Mouse (Mus musculus) CH12.LX (cell line): ENCODE measurements around the gene Cep44. TPM values are rescaled to one million over a fixed set of nuclear protein-coding genes. Genes with fewer than 3 reads are reported as not detected.

Source experiments
- DNase-seq: peaks from one replicate; pipeline ENCODE4 v3.0.0-alpha.2; 2013; ENCODE audit errors: extremely low read depth
- H3K27ac ChIP-seq: 2 replicates; pipeline ENCODE4 v1.5.1; 2012; ENCODE audit warnings: low read depth, mild to moderate bottlenecking, control low read depth, moderate library complexity; ENCODE audit not compliant: insufficient read depth
- H3K27me3 ChIP-seq: replicated peaks from 2 replicates; pipeline ENCODE3; 2012; ENCODE audit warnings: inconsistent platforms
- H3K36me3 ChIP-seq, 2 experiments: replicated peaks in 1 of 2; 2 replicates each; pipeline versions ENCODE3 to v1.6.1; 2012; ENCODE audit warnings: inconsistent platforms in 1 of 2, low read length in 1 of 2, mild to moderate bottlenecking in 1 of 2, mixed read lengths in 1 of 2, moderate library complexity in 1 of 2; ENCODE audit not compliant: control insufficient read depth in 1 of 2, insufficient read depth in 1 of 2
- H3K4me1 ChIP-seq, 2 experiments: 2 replicates each; pipeline ENCODE4 v1.6.1; 2012; ENCODE audit warnings: inconsistent platforms in 1 of 2, moderate library complexity in 1 of 2; ENCODE audit not compliant: insufficient read depth in 2 of 2, control insufficient read depth in 1 of 2
- H3K4me2 ChIP-seq: 2 replicates; pipeline ENCODE4 v1.6.1; 2012; ENCODE audit warnings: low read depth, mild to moderate bottlenecking, control low read depth; ENCODE audit not compliant: poor library complexity, insufficient read depth, severe bottlenecking
- H3K4me3 ChIP-seq, 3 experiments: fragments of 150-350 bp in 1 of 3; sonication (generic) in 1 of 3; replicated peaks in 1 of 3; 2 replicates each; pipeline versions ENCODE3 to v1.5.1; 2011 to 2012; ENCODE audit warnings: low read depth in 2 of 3, low read length in 2 of 3, mild to moderate bottlenecking in 2 of 3, moderate library complexity in 2 of 3, control low read depth in 1 of 3, improper control_type of control experiment in 1 of 3, inconsistent platforms in 1 of 3, mixed read lengths in 1 of 3; ENCODE audit not compliant: poor library complexity in 1 of 3
- H3K79me2 ChIP-seq: replicated peaks from 2 replicates; pipeline ENCODE4 v1.6.1; 2012; ENCODE audit warnings: mild to moderate bottlenecking, moderate library complexity; ENCODE audit not compliant: control insufficient read depth, poor library complexity, insufficient read depth, severe bottlenecking; ENCODE audit errors: extremely low read depth
- H3K9ac ChIP-seq: 2 replicates; pipeline ENCODE4 v1.6.1; 2012; ENCODE audit warnings: low read depth, mild to moderate bottlenecking, control low read depth, moderate library complexity; ENCODE audit not compliant: insufficient read depth
- H3K9me3 ChIP-seq: replicated peaks from 2 replicates; pipeline ENCODE3; 2012; ENCODE audit warnings: low read length, inconsistent platforms, mixed read lengths
- BHLHE40 ChIP-seq: IDR thresholded peaks from 2 replicates; pipeline ENCODE4 v1.6.1; 2011; ENCODE audit warnings: mild to moderate bottlenecking, low read depth, low read length, improper control_type of control experiment
- CHD1 ChIP-seq: IDR thresholded peaks from 2 replicates; pipeline ENCODE4 v1.6.1; 2012; ENCODE audit warnings: low read depth, low read length, improper control_type of control experiment, inconsistent platforms
- CHD2 ChIP-seq: IDR thresholded peaks from 2 replicates; pipeline ENCODE4 v1.6.1; 2011; ENCODE audit warnings: low read length, improper control_type of control experiment
- CTCF ChIP-seq, 2 experiments: IDR thresholded peaks in 1 of 2; conservative IDR thresholded peaks in 1 of 2; 2 replicates each; pipeline ENCODE4 v1.5.1; 2011 to 2012; ENCODE audit warnings: low read depth in 2 of 2, low read length in 2 of 2, improper control_type of control experiment in 1 of 2, inconsistent platforms in 1 of 2, mild to moderate bottlenecking in 1 of 2, moderate library complexity in 1 of 2
- ELF1 ChIP-seq: IDR thresholded peaks from 2 replicates; pipeline ENCODE4 v1.6.1; 2014; ENCODE audit warnings: low read depth, mild to moderate bottlenecking, inconsistent platforms, low read length, improper control_type of control experiment
- EP300 ChIP-seq: IDR thresholded peaks from 2 replicates; pipeline ENCODE4 v1.6.1; 2011; ENCODE audit warnings: low read length, improper control_type of control experiment
- HCFC1 ChIP-seq: IDR thresholded peaks from 2 replicates; pipeline ENCODE4 v1.6.1; 2012; ENCODE audit warnings: low read depth, mild to moderate bottlenecking, inconsistent platforms, low read length, improper control_type of control experiment
- JUND ChIP-seq: conservative IDR thresholded peaks from 2 replicates; pipeline ENCODE4 v1.6.1; 2011; ENCODE audit warnings: low read depth, low read length, improper control_type of control experiment
- KAT2A ChIP-seq: IDR thresholded peaks from 2 replicates; pipeline ENCODE4 v1.6.1; 2012; ENCODE audit warnings: low read length, improper control_type of control experiment, inconsistent platforms; ENCODE audit not compliant: insufficient replicate concordance
- MAX ChIP-seq: IDR thresholded peaks from 2 replicates; pipeline ENCODE4 v1.6.1; 2011; ENCODE audit warnings: low read length, improper control_type of control experiment
- MAZ ChIP-seq: IDR thresholded peaks from 2 replicates; pipeline ENCODE4 v1.6.1; 2012; ENCODE audit warnings: low read depth, mild to moderate bottlenecking, inconsistent platforms, low read length, improper control_type of control experiment, moderate library complexity
- MXI1 ChIP-seq: IDR thresholded peaks from 2 replicates; pipeline ENCODE4 v1.6.1; 2011; ENCODE audit warnings: mild to moderate bottlenecking, low read depth, low read length, improper control_type of control experiment
- NELFE ChIP-seq: IDR thresholded peaks from 2 replicates; pipeline ENCODE4 v1.6.1; 2011; ENCODE audit warnings: low read depth, low read length, improper control_type of control experiment
- PAX5 ChIP-seq: IDR thresholded peaks from 2 replicates; pipeline ENCODE4 v1.6.1; 2012; ENCODE audit warnings: low read length, inconsistent platforms, mixed read lengths
- RAD21 ChIP-seq: IDR thresholded peaks from 2 replicates; pipeline ENCODE4 v1.6.1; 2011; ENCODE audit warnings: low read depth, mild to moderate bottlenecking, low read length, improper control_type of control experiment, moderate library complexity
- RCOR1 ChIP-seq: conservative IDR thresholded peaks from 2 replicates; pipeline ENCODE4 v1.6.1; 2012; ENCODE audit warnings: low read depth, mild to moderate bottlenecking, inconsistent platforms, low read length, improper control_type of control experiment
- USF1 ChIP-seq: IDR thresholded peaks from 2 replicates; pipeline ENCODE4 v1.6.1; 2014; ENCODE audit warnings: low read depth, mild to moderate bottlenecking, inconsistent platforms, low read length, improper control_type of control experiment
- ZC3H11A ChIP-seq: IDR thresholded peaks from 2 replicates; pipeline ENCODE4 v1.6.1; 2012; ENCODE audit warnings: low read depth, mild to moderate bottlenecking, inconsistent platforms, low read length, improper control_type of control experiment
- ZKSCAN1 ChIP-seq: IDR thresholded peaks from 2 replicates; pipeline ENCODE4 v1.6.1; 2012; ENCODE audit warnings: low read depth, inconsistent platforms, low read length, improper control_type of control experiment, borderline replicate concordance
- ZMIZ1 ChIP-seq: IDR thresholded peaks from 2 replicates; pipeline ENCODE4 v1.6.1; 2012; ENCODE audit warnings: low read depth, mild to moderate bottlenecking, inconsistent platforms, low read length, improper control_type of control experiment
- dilution Hi-C: fragments of 300-500 bp; cut with MboI; formaldehyde crosslinking; loops from 2 replicates; pipeline ENCODE4 v1.14.3; 2020; ENCODE audit warnings: low sequenced_read_pairs; ENCODE audit not compliant: extremely low pct_unique_long_range_greater_than_20kb, extremely low pct_ligation_motif_present
- in situ Hi-C: fragments of 300-500 bp; cut with MboI; formaldehyde crosslinking; loops from 3 replicates; pipeline ENCODE4 v1.14.3; 2019; ENCODE audit warnings: low sequenced_read_pairs, low pct_ligation_motif_present, low pct_unique_long_range_greater_than_20kb, mixed read lengths
- polyA plus RNA-seq: library from polyadenylated mRNA; unstranded; fragments of >175 nt; gene quantifications from 2 replicates; pipeline ENCODE4 v1.2.1, GENCODE M21; 2012; ENCODE audit warnings: low read depth; ENCODE audit not compliant: insufficient read length
- total RNA-seq, 2 experiments: library from RNA; depleted of rRNA; stranded (reverse); fragments of 300-350 nt in 1 of 2; fragments of >200 nt in 1 of 2; gene quantifications; 2 replicates each; pipeline ENCODE4 v1.2.3; 2012 to 2014

The Cep44 gene
- total and polyA plus RNA-seq, 3 experiments = 23.2 to 54.7 (median 28.5) TPM

DNA sequence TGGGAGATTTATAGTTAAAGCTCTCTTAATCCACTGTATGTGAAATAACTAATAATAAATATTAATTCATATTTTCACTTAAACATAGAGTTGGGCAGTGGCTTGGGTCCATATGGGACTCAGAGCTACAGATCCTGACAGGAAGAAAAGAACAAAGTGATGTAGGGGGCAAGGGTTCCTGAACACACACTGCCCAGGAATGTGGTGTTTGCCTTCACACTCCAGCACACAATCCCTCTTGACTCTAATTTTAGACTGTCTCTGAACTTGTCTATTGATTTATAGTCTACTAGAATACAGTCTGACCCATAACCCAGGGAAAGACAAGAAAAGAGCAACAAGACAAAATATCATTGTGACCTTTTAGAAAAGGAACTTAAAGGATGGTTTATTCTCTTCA lies 48.9 kb downstream of the Cep44 start:
- H3K36me3 ChIP-seq = no peaks in the 10 kb centered on the region
- dilution Hi-C loops (no loop called here), in situ Hi-C loops (no loop called here)
- H3K9me3 ChIP-seq = no peaks in the 10 kb centered on the region
- no peaks in the 10 kb centered on the region for H3K4me1 ChIP-seq
- TF ChIP-seq ZKSCAN1 = no peak
- no peak for TF ChIP-seq CHD1
- no peak for TF ChIP-seq JUND
- TF ChIP-seq NELFE = no peak
- no peak for TF ChIP-seq EP300
- no peak for TF ChIP-seq MXI1
- TF ChIP-seq ELF1 = no peak
- TF ChIP-seq RAD21 = no peak
- no peak for TF ChIP-seq MAZ
- TF ChIP-seq ZMIZ1 = no peak
- TF ChIP-seq MAX = no peak
- no peak for TF ChIP-seq HCFC1
- TF ChIP-seq BHLHE40 = no peak
- no peak for TF ChIP-seq CHD2
- TF ChIP-seq KAT2A = no peak
- no peak for TF ChIP-seq USF1
- no peak for TF ChIP-seq RCOR1
- no peak overlapping the region for H3K27ac ChIP-seq
- no peaks in the 10 kb centered on the region for H3K27me3 ChIP-seq
- H3K9ac ChIP-seq = no peak overlapping the region
- no peak overlapping the region for H3K4me3 ChIP-seq
- no peak overlapping the region for H3K4me2 ChIP-seq
- H3K79me2 ChIP-seq = no peaks in the 10 kb centered on the region
- no peak for DNase-seq

DNA sequence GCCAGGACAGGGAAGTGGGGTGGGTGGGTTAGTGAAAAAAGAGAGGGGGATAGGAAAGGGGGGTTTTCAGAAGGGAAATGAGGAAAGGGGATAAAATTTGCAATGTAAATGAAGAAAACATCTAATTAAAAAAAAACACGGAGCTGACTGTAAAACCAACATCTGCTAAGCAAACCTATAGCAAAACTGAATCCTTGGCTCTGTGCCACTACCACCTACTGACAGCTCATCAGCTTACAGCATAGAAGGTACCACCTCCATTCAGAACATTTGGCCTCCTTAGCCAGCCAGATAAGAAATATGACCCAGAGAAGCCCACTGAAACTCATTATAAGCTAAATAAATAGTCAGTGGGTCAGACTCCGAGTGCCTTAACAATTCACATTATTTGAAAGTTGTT lies 61.4 kb downstream of the Cep44 start:
- H3K27me3 ChIP-seq = no peaks in the 10 kb centered on the region
- no peaks in the 10 kb centered on the region for H3K36me3 ChIP-seq
- H3K4me3 ChIP-seq = no peak overlapping the region
- H3K27ac ChIP-seq = no peak overlapping the region
- H3K9ac ChIP-seq = no peak overlapping the region
- TF ChIP-seq RCOR1 = no peak
- TF ChIP-seq ZC3H11A = no peak
- TF ChIP-seq CTCF (conservative IDR thresholded peaks at IDR 0.05 in 1 of 2, IDR thresholded peaks at IDR 0.05 in 1 of 2; ENCODE audit: low read depth in 2 of 2, low read length in 2 of 2) = no peak
- no peak for TF ChIP-seq PAX5
- in situ Hi-C loops (loop anchor here (25.0 kb wide), 1 partner anchor 427 kb away; no protein-coding TSS in a partner anchor), dilution Hi-C loops (no loop called here)
- no peaks in the 10 kb centered on the region for H3K9me3 ChIP-seq
- H3K4me1 ChIP-seq = no peaks in the 10 kb centered on the region
- H3K4me2 ChIP-seq = no peak overlapping the region
- no peaks in the 10 kb centered on the region for H3K79me2 ChIP-seq
- DNase-seq = no peak
